Mouse (Mus musculus): Measurements from ENCODE around the gene Il16. TPM values are rescaled to one million over a fixed set of nuclear protein-coding genes. Genes with fewer than 3 reads are reported as not detected.
"Not testable (repeated sequence)": the region's sequence is repeated elsewhere in the genome, so short reads cannot be mapped to it uniquely, and the experiment has no call there.

The Il16 gene
- polyA plus RNA-seq, 1 experiment: 3.5 TPM

GRCm38 (mm10) chr7:83726936-83727632 is 18.4 kb downstream of the Il16 start:
- Histone ChIP-seq H3K9me3 (peaks cover 10% of the 10 kb centered on the region), H3K36me3 (replicated peaks; ENCODE audit: low read length) (no peaks in the 10 kb centered on the region), H3K4me3 (replicated peaks) (no peak overlapping the region), H3K27me3 (replicated peaks) (peaks cover 28% of the 10 kb centered on the region), H3K4me1 (no peaks in the 10 kb centered on the region)
- TF ChIP-seq GATA1 (IDR thresholded peaks at IDR 0.05; ENCODE audit: borderline replicate concordance, low read length) (no peak), FLI1 (IDR thresholded peaks at IDR 0.05; ENCODE audit: low read length) (no peak)

DNA sequence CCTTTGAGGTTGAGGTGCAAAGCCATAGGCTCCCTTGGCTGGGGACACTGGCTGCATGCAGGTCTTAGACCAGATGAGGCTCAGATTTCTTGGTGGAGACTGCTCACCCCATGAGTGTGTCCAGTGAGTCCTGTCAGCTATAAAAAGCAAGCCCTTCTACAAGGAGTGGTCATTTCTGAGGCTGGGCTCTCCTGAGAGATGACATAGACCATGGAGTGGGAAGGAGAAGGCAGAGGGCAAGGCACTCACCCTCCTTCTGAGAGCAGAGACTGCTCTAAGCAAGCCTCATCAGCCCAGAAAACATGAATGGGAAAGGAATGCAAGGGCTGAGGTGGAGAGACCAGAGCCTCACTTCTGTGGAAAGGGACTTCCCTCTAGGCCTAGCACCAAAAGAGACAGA is 19.7 kb downstream of the Il16 start:
- TF ChIP-seq FLI1 (IDR thresholded peaks at IDR 0.05; ENCODE audit: low read length) (no peak), GATA1 (IDR thresholded peaks at IDR 0.05; ENCODE audit: borderline replicate concordance, low read length) (no peak)
- H3K27me3 ChIP-seq (replicated peaks): peaks cover 31% of the 10 kb centered on the region
- H3K36me3 ChIP-seq (replicated peaks; ENCODE audit: low read length): no peaks in the 10 kb centered on the region
- H3K4me1 ChIP-seq: no peaks in the 10 kb centered on the region
- peaks cover 12% of the 10 kb centered on the region for H3K9me3 ChIP-seq
- H3K4me3 ChIP-seq (replicated peaks): no peak overlapping the region

GRCm38 (mm10) chr7:83724541-83724940 is 21.0 kb downstream of the Il16 start:
- H3K4me3 ChIP-seq (replicated peaks): no peak overlapping the region
- TF ChIP-seq FLI1 (IDR thresholded peaks at IDR 0.05; ENCODE audit: low read length): no peak
- no peak for TF ChIP-seq GATA1 (IDR thresholded peaks at IDR 0.05; ENCODE audit: borderline replicate concordance, low read length)
- H3K9me3 ChIP-seq: peaks cover 12% of the 10 kb centered on the region
- H3K36me3 ChIP-seq (replicated peaks; ENCODE audit: low read length): no peaks in the 10 kb centered on the region
- peaks cover 3% of the 10 kb centered on the region; the same call in 1 of the 2 replicates for H3K4me1 ChIP-seq
- peaks cover 33% of the 10 kb centered on the region for H3K27me3 ChIP-seq (replicated peaks)

- Histone ChIP-seq H3K9me3 (peaks cover 12% of the 10 kb centered on the region), H3K4me1 (peaks cover 3% of the 10 kb centered on the region; the same call in 1 of the 2 replicates), H3K36me3 (replicated peaks; ENCODE audit: low read length) (no peaks in the 10 kb centered on the region), H3K4me3 (replicated peaks) (no peak overlapping the region), H3K27me3 (replicated peaks) (peaks cover 33% of the 10 kb centered on the region)
- TF ChIP-seq FLI1 (IDR thresholded peaks at IDR 0.05; ENCODE audit: low read length) (no peak), GATA1 (IDR thresholded peaks at IDR 0.05; ENCODE audit: borderline replicate concordance, low read length) (no peak)
Observed at GRCm38 (mm10) chr7:83723954-83724353, 21.6 kb downstream of the Il16 start.

GRCm38 (mm10) chr7:83723221-83723620 is 22.3 kb downstream of the Il16 start:
- H3K4me3 ChIP-seq (replicated peaks): no peak overlapping the region
- TF ChIP-seq FLI1 (IDR thresholded peaks at IDR 0.05; ENCODE audit: low read length) (no peak), GATA1 (IDR thresholded peaks at IDR 0.05; ENCODE audit: borderline replicate concordance, low read length) (no peak)
- H3K27me3 ChIP-seq (replicated peaks): peaks cover 33% of the 10 kb centered on the region
- peaks cover 12% of the 10 kb centered on the region for H3K9me3 ChIP-seq
- H3K4me1 ChIP-seq: peaks cover 3% of the 10 kb centered on the region
- no peaks in the 10 kb centered on the region for H3K36me3 ChIP-seq (replicated peaks; ENCODE audit: low read length)

- H3K36me3 ChIP-seq (replicated peaks; ENCODE audit: low read length): no peaks in the 10 kb centered on the region
- no peak overlapping the region for H3K4me3 ChIP-seq (replicated peaks)
Observed at GRCm38 (mm10) chr7:83722485-83722884, 23.0 kb downstream of the Il16 start.

GRCm38 (mm10) chr7:83720231-83720630 is 25.3 kb downstream of the Il16 start:
- peaks cover 10% of the 10 kb centered on the region for H3K9me3 ChIP-seq
- peaks cover 20% of the 10 kb centered on the region for H3K27me3 ChIP-seq (replicated peaks)
- H3K4me1 ChIP-seq: peaks cover 23% of the 10 kb centered on the region
- H3K36me3 ChIP-seq (replicated peaks; ENCODE audit: low read length): no peaks in the 10 kb centered on the region
- no peak for TF ChIP-seq GATA1 (IDR thresholded peaks at IDR 0.05; ENCODE audit: borderline replicate concordance, low read length)
- no peak for TF ChIP-seq FLI1 (IDR thresholded peaks at IDR 0.05; ENCODE audit: low read length)
- H3K4me3 ChIP-seq (replicated peaks): peak overlapping the region; percentile 53

More at GRCm38 (mm10) chr7:83722485-83722884, 23.0 kb downstream of the Il16 start:
- TF ChIP-seq GATA1 (IDR thresholded peaks at IDR 0.05; ENCODE audit: borderline replicate concordance, low read length) (no peak), FLI1 (IDR thresholded peaks at IDR 0.05; ENCODE audit: low read length) (no peak)
- peaks cover 11% of the 10 kb centered on the region for H3K4me1 ChIP-seq
- peaks cover 12% of the 10 kb centered on the region for H3K9me3 ChIP-seq
- peaks cover 33% of the 10 kb centered on the region for H3K27me3 ChIP-seq (replicated peaks)

DNA sequence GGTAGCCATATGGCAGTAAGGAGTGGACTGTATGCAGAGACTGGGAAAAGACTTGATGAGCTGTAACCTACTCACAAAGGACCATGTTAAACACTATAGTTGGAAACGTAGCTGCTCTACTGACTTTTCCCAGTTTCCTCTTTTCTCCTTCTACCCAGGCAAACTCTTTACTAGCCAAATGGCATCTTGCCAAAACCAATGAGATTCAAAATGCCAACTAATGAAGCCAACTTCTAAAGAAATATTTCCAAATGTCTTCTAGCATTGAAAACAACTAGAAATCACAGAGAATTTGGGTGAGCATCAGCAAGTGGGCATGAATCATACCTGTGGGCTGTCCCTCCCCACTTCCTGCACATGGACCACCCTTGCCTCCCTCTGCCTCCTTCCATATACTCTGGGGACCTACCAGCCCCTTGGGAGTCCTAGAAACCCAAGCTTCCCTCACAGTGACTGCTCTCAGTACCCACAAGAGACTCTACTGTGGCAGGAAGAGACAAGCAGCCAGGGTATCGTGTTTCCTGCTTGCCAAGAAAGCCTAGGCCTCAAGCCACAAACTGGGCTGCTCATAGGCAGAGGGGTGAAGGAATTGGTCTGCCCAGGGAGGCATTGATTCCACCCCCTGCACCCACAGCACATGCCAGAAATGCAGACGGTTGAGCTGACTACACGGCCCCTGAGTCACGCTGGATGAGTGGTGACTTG is 28.4 kb downstream of the Il16 start:
- Histone ChIP-seq H3K27me3 (replicated peaks) (peaks cover 9% of the 10 kb centered on the region), H3K36me3 (replicated peaks; ENCODE audit: low read length) (no peaks in the 10 kb centered on the region), H3K9me3 (peaks cover 8% of the 10 kb centered on the region), H3K4me3 (replicated peaks) (peak overlapping the region; percentile 19), H3K4me1 (peaks cover 23% of the 10 kb centered on the region)
- no peak for TF ChIP-seq FLI1 (IDR thresholded peaks at IDR 0.05; ENCODE audit: low read length)
- TF ChIP-seq GATA1 (IDR thresholded peaks at IDR 0.05; ENCODE audit: borderline replicate concordance, low read length): no peak

DNA sequence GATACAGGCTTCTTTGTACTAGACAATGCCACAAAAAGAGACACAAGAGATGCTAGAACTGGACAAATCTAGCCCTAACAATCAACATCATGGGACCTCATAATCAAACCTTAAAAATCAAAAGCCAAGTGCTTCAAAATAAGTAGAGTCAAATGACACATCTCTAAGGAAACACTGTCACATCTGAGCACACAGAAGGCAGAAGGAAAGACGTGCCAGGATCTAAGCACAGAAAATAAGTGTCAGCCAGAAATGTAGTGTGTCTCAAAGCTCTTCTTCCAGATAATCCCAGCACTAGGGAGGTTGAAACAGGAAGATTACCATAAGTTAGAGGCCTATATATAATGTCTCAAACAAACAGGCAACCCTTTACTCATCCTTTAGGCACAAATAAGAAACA is 31.9 kb downstream of the Il16 start:
- TF ChIP-seq GATA1 (IDR thresholded peaks at IDR 0.05; ENCODE audit: borderline replicate concordance, low read length): no peak
- no peaks in the 10 kb centered on the region for H3K27me3 ChIP-seq (replicated peaks)
- H3K4me1 ChIP-seq: peaks cover 20% of the 10 kb centered on the region
- peaks cover 3% of the 10 kb centered on the region; the same call in 1 of the 2 replicates for H3K9me3 ChIP-seq
- H3K36me3 ChIP-seq (replicated peaks; ENCODE audit: low read length): no peaks in the 10 kb centered on the region
- no peak overlapping the region for H3K4me3 ChIP-seq (replicated peaks)

- H3K9me3 ChIP-seq; H3K4me1 ChIP-seq; H3K36me3 ChIP-seq (replicated peaks; ENCODE audit: low read length); H3K27me3 ChIP-seq (replicated peaks); H3K4me3 ChIP-seq (replicated peaks): not testable (repeated sequence)
Observed at GRCm38 (mm10) chr7:83711676-83712259, 33.8 kb downstream of the Il16 start.

Measured in megakaryocyte, embryonic 14.5 days (primary cell).